In genomic region chr10:87494176-87494575, GRCm38 (mm10) we compare ENCODE assay signal across 8 mouse cellular contexts. TPM values are rescaled to one million over a fixed set of nuclear protein-coding genes. Genes with fewer than 3 reads are reported as not detected.
DNase-seq lines count a peak whose midpoint lies in the region; ATAC-seq and TF ChIP-seq lines count a peak whose summit lies in the region.

No protein-coding gene starts in this region.

- peaks cover 96% of the 10 kb centered on the region for H3K27me3 ChIP-seq in heart, embryonic 10.5 days (ENCODE audit: insufficient read depth, poor library complexity, severe bottlenecking)
- peaks cover 53% of the 10 kb centered on the region for H3K27me3 ChIP-seq in hindbrain, embryonic 12.5 days
- H3K27me3 ChIP-seq in midbrain, embryonic 13.5 days: peaks cover 18% of the 10 kb centered on the region

- peak; percentile 64 for DNase-seq in heart, embryonic 10.5 days (ENCODE audit: low spot score)
- no peak for DNase-seq in heart, adult 18-20 months
- DNase-seq in ES-E14 (ENCODE audit: low read depth, low spot score): no peak
- DNase-seq in gastrocnemius, postnatal 25 days: no peak
- DNase-seq in left cerebral cortex, adult 11 months (ENCODE audit: low spot score): no peak
- no peak for DNase-seq in layer of hippocampus, adult 11-12 months (ENCODE audit: low spot score)

- peak overlapping the region; percentile 73 for H3K4me2 ChIP-seq in hindbrain, embryonic 12.5 days (replicated peaks)
- H3K4me2 ChIP-seq in midbrain, embryonic 13.5 days (replicated peaks): peak overlapping the region; percentile 78

- peak; percentile 23; the same call in 1 of the 2 replicates for ATAC-seq in hindbrain, embryonic 12.5 days (ENCODE audit: low FRiP score)
- ATAC-seq in midbrain, embryonic 13.5 days: peak; percentile 10; the same call in 1 of the 2 replicates

- in situ Hi-C loops in ES-E14 (cut with MboI; ENCODE audit: low sequenced_read_pairs in 2 of 2, unreplicated experiment in 2 of 2): no loop called here

- H3K9ac ChIP-seq in ES-E14 (ENCODE audit: insufficient read depth, low read depth, low read length, poor library complexity, severe bottlenecking): no peak overlapping the region
- peak overlapping the region; percentile 86 for H3K9ac ChIP-seq in hindbrain, embryonic 12.5 days
- peak overlapping the region; percentile 96 for H3K9ac ChIP-seq in midbrain, embryonic 13.5 days (replicated peaks)

- no peaks in the 10 kb centered on the region for H3K9me3 ChIP-seq in heart, embryonic 10.5 days
- no peaks in the 10 kb centered on the region for H3K9me3 ChIP-seq in ES-E14 (ENCODE audit: control insufficient read depth, insufficient read depth, low read depth, low read length)
- no peaks in the 10 kb centered on the region for H3K9me3 ChIP-seq in hindbrain, embryonic 12.5 days (replicated peaks)
- H3K9me3 ChIP-seq in midbrain, embryonic 13.5 days: no peaks in the 10 kb centered on the region

- H3K36me3 ChIP-seq in heart, embryonic 10.5 days: no peaks in the 10 kb centered on the region
- H3K36me3 ChIP-seq in ES-E14 (ENCODE audit: control insufficient read depth, insufficient read depth, low read length, poor library complexity, severe bottlenecking): no peaks in the 10 kb centered on the region
- no peaks in the 10 kb centered on the region for H3K36me3 ChIP-seq in hindbrain, embryonic 12.5 days
- H3K36me3 ChIP-seq in midbrain, embryonic 13.5 days: no peaks in the 10 kb centered on the region

- no peak overlapping the region for H3K27ac ChIP-seq in heart, embryonic 10.5 days
- no peak overlapping the region for H3K27ac ChIP-seq in ES-E14 (ENCODE audit: insufficient read depth, low read depth, low read length, poor library complexity, severe bottlenecking)
- peak overlapping the region; percentile 95 for H3K27ac ChIP-seq in hindbrain, embryonic 12.5 days
- H3K27ac ChIP-seq in midbrain, embryonic 13.5 days: peak overlapping the region; percentile 97

- WGBS in heart, embryonic 10.5 days: under 1% methylated on average over 4 of the region's 4 CpGs
- 0% methylated on average over 4 of the region's 4 CpGs for WGBS in hindbrain, embryonic 12.5 days
- WGBS in midbrain, embryonic 13.5 days: under 1% methylated on average over 4 of the region's 4 CpGs

- peaks cover 19% of the 10 kb centered on the region for H3K4me1 ChIP-seq in heart, embryonic 10.5 days
- no peaks in the 10 kb centered on the region for H3K4me1 ChIP-seq in ES-E14 (ENCODE audit: control insufficient read depth in 2 of 2, insufficient read depth in 2 of 2, low read length in 2 of 2, poor library complexity in 1 of 2)
- H3K4me1 ChIP-seq in hindbrain, embryonic 12.5 days: peaks cover 42% of the 10 kb centered on the region
- peaks cover 46% of the 10 kb centered on the region for H3K4me1 ChIP-seq in midbrain, embryonic 13.5 days (replicated peaks)

- peak overlapping the region; percentile 70 for H3K4me3 ChIP-seq in heart, embryonic 10.5 days
- H3K4me3 ChIP-seq in ES-E14 (ENCODE audit: insufficient read depth in 1 of 2, low read depth in 1 of 2, low read length in 2 of 2, poor library complexity in 1 of 2, severe bottlenecking in 1 of 2): peak overlapping the region; percentile 30 to 72; a peak in 2 of 4 replicates
- H3K4me3 ChIP-seq in hindbrain, embryonic 12.5 days: peak overlapping the region; percentile 70
- H3K4me3 ChIP-seq in midbrain, embryonic 13.5 days (replicated peaks): peak overlapping the region; percentile 84

TF ChIP-seq in ES-E14, 5 proteins besides CTCF, POLR2A, EP300 and RAD21:
- TF ChIP-seq MAFK (IDR thresholded peaks at IDR 0.05; ENCODE audit: insufficient read depth, low read depth, low read length): no peak
- no peak for TF ChIP-seq ZC3H11A (IDR thresholded peaks at IDR 0.05; ENCODE audit: borderline replicate concordance, low read depth, low read length)
- no peak for TF ChIP-seq HCFC1 (IDR thresholded peaks at IDR 0.05; ENCODE audit: borderline replicate concordance, insufficient read depth, low read length)
- TF ChIP-seq CHD2 (IDR thresholded peaks at IDR 0.05; ENCODE audit: low read depth, low read length): no peak
- no peak for TF ChIP-seq ZNF384 (IDR thresholded peaks at IDR 0.05; ENCODE audit: low read depth, low read length)

RNA-seq across cellular contexts. Expression of gene Ascl1, which starts 0.7 kb away (rescaled TPM):
- 0.92 TPM in 1 of 2 replicates, not detected in the other for polyA plus RNA-seq in heart, embryonic 10.5 days (2016; fragmentation: Nextera tagmentation; extraction: Ambion mirVana)
- total RNA-seq in heart, adult 18-20 months (2021): not detected
- 0.22 TPM in 1 of 2 replicates, not detected in the other for total RNA-seq in ES-E14 (2012; rRNA removed)
- polyA plus RNA-seq in hindbrain, embryonic 12.5 days (2016; fragmentation: Nextera tagmentation; extraction: Ambion mirVana): 46.1 and 49.1 TPM in 2 replicates
- 33.3 and 53.1 TPM in 2 replicates for polyA plus RNA-seq in midbrain, embryonic 13.5 days (2015; fragmentation: Nextera tagmentation; extraction: Ambion mirVana)
- total RNA-seq in gastrocnemius, postnatal 25 days (2021): not detected

RNA-seq across cellular contexts. Expression of gene Pah, which starts 27.4 kb away (rescaled TPM):
- polyA plus RNA-seq in heart, embryonic 10.5 days (2016; fragmentation: Nextera tagmentation; extraction: Ambion mirVana): 0.55 TPM in 1 of 2 replicates, not detected in the other
- total RNA-seq in heart, adult 18-20 months (2021): 10 to 100 TPM; 39.7 to 47.2 TPM
- total RNA-seq in ES-E14 (2012; rRNA removed): not detected in 2 replicates
- not detected in 2 replicates for polyA plus RNA-seq in hindbrain, embryonic 12.5 days (2016; fragmentation: Nextera tagmentation; extraction: Ambion mirVana)
- polyA plus RNA-seq in midbrain, embryonic 13.5 days (2015; fragmentation: Nextera tagmentation; extraction: Ambion mirVana): 0.18 and 0.20 TPM in 2 replicates
- total RNA-seq in gastrocnemius, postnatal 25 days (2021): not detected

Comparison
In these comparisons a context has a peak if more than half of its experiments do, and no peak if none do; other contexts are left out.
1. H3K27ac ChIP-seq: peak in hindbrain, embryonic 12.5 days (single experiment) and midbrain, embryonic 13.5 days (single experiment); none in heart, embryonic 10.5 days (single experiment) and ES-E14 (single experiment).
2. RNA of gene Pah, which starts 27.4 kb away (total RNA-seq): 39.7 to 47.2 TPM in heart, adult 18-20 months; not detected in gastrocnemius, postnatal 25 days and not detected in ES-E14; every median in the first group is over 10 times any median in the second.
3. Peak in every context shown above with its lines, with median percentiles within 50 percentile points of each other: H3K4me3 ChIP-seq.